Mouse (Mus musculus) small intestine, adult 2 months (tissue): Measurements from ENCODE around the gene Dtd1. TPM values are rescaled to one million over a fixed set of nuclear protein-coding genes. Genes with fewer than 3 reads are reported as not detected.

ENCODE experiments used
- H3K27ac ChIP-seq: fragments of 200-500 bp; 2 replicates; pipeline ENCODE4 v1.5.1; 2012; ENCODE audit warnings: low read depth, low read length, control low read depth, inconsistent platforms; ENCODE audit not compliant: insufficient read depth
- H3K27me3 ChIP-seq: fragments of 200-500 bp; 2 replicates; pipeline ENCODE4 v1.6.1; 2012; ENCODE audit warnings: mild to moderate bottlenecking, moderate library complexity, low read length, inconsistent platforms; ENCODE audit not compliant: control insufficient read depth, insufficient read depth
- H3K36me3 ChIP-seq: fragments of 200-500 bp; 2 replicates; pipeline ENCODE4 v1.6.1; 2012; ENCODE audit warnings: mild to moderate bottlenecking, low read length, control low read depth, inconsistent platforms; ENCODE audit not compliant: control insufficient read depth, insufficient read depth
- H3K4me1 ChIP-seq: fragments of 200-500 bp; 2 replicates; pipeline ENCODE4 v1.6.1; 2012; ENCODE audit warnings: low read length, inconsistent platforms, mixed read lengths; ENCODE audit not compliant: control insufficient read depth, insufficient read depth, insufficient read length
- H3K4me3 ChIP-seq: fragments of 200-500 bp; 2 replicates; pipeline ENCODE4 v1.5.1; 2012; ENCODE audit warnings: low read depth, mild to moderate bottlenecking, control low read depth, inconsistent platforms, low read length, moderate library complexity
- CTCF ChIP-seq: fragments of 200-500 bp; IDR thresholded peaks from 2 replicates; pipeline ENCODE4 v1.5.1; 2012; ENCODE audit warnings: low read depth, mild to moderate bottlenecking, control low read depth, inconsistent platforms, low read length, moderate library complexity, mixed read lengths; ENCODE audit not compliant: insufficient replicate concordance, insufficient read length; ENCODE audit errors: extremely low read depth
- POLR2A ChIP-seq: fragments of 200-500 bp; IDR thresholded peaks from 2 replicates; pipeline ENCODE4 v1.6.1; 2012; ENCODE audit warnings: low read depth, mild to moderate bottlenecking, control low read depth, inconsistent platforms, low read length, moderate library complexity
- WGBS: fragments of 180-500 bp; shearing (Covaris S2); methylation state at CpG from one replicate; pipeline ENCODE4 v1.1.7; 2018; 5-methylcytosine and 5-hydroxymethylcytosine counted together
- polyA plus RNA-seq: library from polyadenylated mRNA; depleted of rRNA; stranded (reverse); fragments of >200 nt; gene quantifications from 2 replicates; pipeline ENCODE4 v1.2.3, GENCODE M21; 2012

Dtd1 gene
- polyA plus RNA-seq, 1 experiment: 3.8 TPM

- Histone ChIP-seq H3K4me3 (no peak overlapping the region), H3K4me1 (no peaks in the 10 kb centered on the region), H3K27ac (no peak overlapping the region; the same call in 1 of the 2 replicates), H3K27me3 (no peaks in the 10 kb centered on the region), H3K36me3 (no peaks in the 10 kb centered on the region)
- WGBS: 84% methylated on average over 5 of the region's 5 CpGs
- TF ChIP-seq CTCF: no peak
- TF ChIP-seq POLR2A: no peak
These were observed 116.6 kb downstream of the Dtd1 start for GRCm38 (mm10) chr2:144716248-144716647.

- TF ChIP-seq POLR2A (no peak), CTCF (no peak)
- Histone ChIP-seq H3K27me3 (no peaks in the 10 kb centered on the region), H3K4me3 (no peak overlapping the region), H3K27ac (no peak overlapping the region), H3K4me1 (no peaks in the 10 kb centered on the region), H3K36me3 (no peaks in the 10 kb centered on the region)
- 67% methylated on average over 5 of the region's 5 CpGs for WGBS
These were observed 118.6 kb downstream of the Dtd1 start for GRCm38 (mm10) chr2:144718273-144718672.

GRCm38 (mm10) chr2:144719294-144719693 is 119.6 kb downstream of the Dtd1 start:
- H3K27ac ChIP-seq: no peak overlapping the region
- WGBS: 82% methylated on average over 5 of the region's 5 CpGs

GRCm38 (mm10) chr2:144719718-144720117 is 120.0 kb downstream of the Dtd1 start:
- Histone ChIP-seq H3K4me1 (no peaks in the 10 kb centered on the region), H3K27me3 (no peaks in the 10 kb centered on the region), H3K36me3 (no peaks in the 10 kb centered on the region), H3K27ac (no peak overlapping the region), H3K4me3 (no peak overlapping the region)
- TF ChIP-seq CTCF (no peak), POLR2A (no peak)
- WGBS: 82% methylated on average over 4 of the region's 4 CpGs

More at GRCm38 (mm10) chr2:144719294-144719693, 119.6 kb downstream of the Dtd1 start:
- Histone ChIP-seq H3K36me3 (no peaks in the 10 kb centered on the region), H3K4me3 (no peak overlapping the region), H3K27me3 (no peaks in the 10 kb centered on the region), H3K4me1 (no peaks in the 10 kb centered on the region)
- TF ChIP-seq CTCF (no peak), POLR2A (no peak)

GRCm38 (mm10) chr2:144720407-144720959 is 120.8 kb downstream of the Dtd1 start:
- H3K4me1 ChIP-seq: no peaks in the 10 kb centered on the region
- 48% methylated on average over 5 of the region's 5 CpGs for WGBS
- H3K4me3 ChIP-seq: no peak overlapping the region
- H3K36me3 ChIP-seq: no peaks in the 10 kb centered on the region
- H3K27me3 ChIP-seq: no peaks in the 10 kb centered on the region
- H3K27ac ChIP-seq: no peak overlapping the region
- TF ChIP-seq POLR2A (no peak), CTCF (no peak)

GRCm38 (mm10) chr2:144724679-144725078 is 125.0 kb downstream of the Dtd1 start:
- TF ChIP-seq CTCF (no peak), POLR2A (no peak)
- Histone ChIP-seq H3K4me1 (no peaks in the 10 kb centered on the region), H3K36me3 (no peaks in the 10 kb centered on the region), H3K4me3 (no peak overlapping the region), H3K27me3 (no peaks in the 10 kb centered on the region), H3K27ac (no peak overlapping the region)
- WGBS: 86% methylated on average over 1 of the region's 1 CpGs

GRCm38 (mm10) chr2:144727136-144727535 is 127.4 kb downstream of the Dtd1 start:
- H3K36me3 ChIP-seq: no peaks in the 10 kb centered on the region
- no peaks in the 10 kb centered on the region for H3K27me3 ChIP-seq
- WGBS: 81% methylated on average over 3 of the region's 3 CpGs
- TF ChIP-seq CTCF: no peak
- no peak for TF ChIP-seq POLR2A
- no peak overlapping the region for H3K27ac ChIP-seq
- H3K4me3 ChIP-seq: no peak overlapping the region
- no peaks in the 10 kb centered on the region for H3K4me1 ChIP-seq
